Mouse (Mus musculus): Measurements from ENCODE around the gene Ifngr1. TPM values are rescaled to one million over a fixed set of nuclear protein-coding genes. Genes with fewer than 3 reads are reported as not detected.

Gene Ifngr1
- polyA plus RNA-seq, 1 experiment = 16.0 TPM

DNA sequence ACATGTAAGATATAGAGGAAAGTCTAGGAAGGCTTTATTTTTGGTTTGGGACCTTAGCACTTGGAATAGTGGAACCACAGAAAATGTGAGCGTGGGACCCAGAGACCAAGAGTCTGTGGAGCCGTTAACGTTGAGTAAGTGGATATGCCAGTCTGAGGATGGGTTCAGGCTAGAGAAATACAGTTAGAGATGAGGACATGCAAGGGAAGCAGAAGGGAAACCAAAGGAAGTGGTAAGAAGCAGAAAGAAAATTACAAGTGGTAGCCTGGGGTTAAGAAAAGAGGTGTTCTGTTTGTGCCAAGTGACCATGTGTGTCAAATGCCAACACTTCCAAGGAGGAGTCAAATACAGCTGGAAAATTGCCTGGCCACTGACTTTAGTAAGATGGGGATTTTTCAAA lies 29.2 kb upstream of the Ifngr1 start:
- 96% methylated on average over 3 of the region's 3 CpGs for WGBS
- TF ChIP-seq POLR2A (IDR thresholded peaks at IDR 0.05; ENCODE audit: borderline replicate concordance, insufficient read depth, low read length) (no peak), CTCF (IDR thresholded peaks at IDR 0.05; ENCODE audit: borderline replicate concordance, insufficient read depth, low read depth, low read length) (no peak)
- no peak overlapping the region for H3K4me3 ChIP-seq (replicated peaks; ENCODE audit: insufficient read depth, low read depth, low read length)
- no peaks in the 10 kb centered on the region for H3K27me3 ChIP-seq (ENCODE audit: control insufficient read depth, insufficient read depth, low read length)
- no peak for DNase-seq
- H3K4me1 ChIP-seq (ENCODE audit: control insufficient read depth, insufficient read depth, low read length) = no peaks in the 10 kb centered on the region
- H3K27ac ChIP-seq (ENCODE audit: insufficient read depth, low read length) = no peak overlapping the region

DNA sequence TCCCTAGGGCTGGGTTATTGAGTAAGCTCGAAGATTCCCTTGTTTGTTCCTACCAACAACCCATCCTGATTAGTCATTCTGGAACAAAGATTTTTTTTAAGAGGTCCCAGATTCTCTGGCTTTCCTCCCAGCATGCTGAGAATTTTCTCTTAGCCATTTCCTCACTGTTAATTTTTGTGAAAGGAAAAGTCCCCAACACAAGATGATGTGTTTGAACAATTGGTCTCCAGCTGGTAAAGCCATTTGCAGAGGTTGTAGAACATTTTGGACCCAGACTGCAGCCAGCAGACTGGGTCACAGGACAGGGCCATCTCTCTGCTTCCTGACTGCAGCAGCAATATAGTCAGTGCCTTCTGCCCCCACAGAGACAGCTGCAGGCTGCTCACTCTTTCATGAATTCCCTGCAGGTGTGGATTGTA lies 28.3 kb upstream of the Ifngr1 start:
- DNase-seq = no peak
- no peak overlapping the region for H3K27ac ChIP-seq (ENCODE audit: insufficient read depth, low read length)
- TF ChIP-seq CTCF (IDR thresholded peaks at IDR 0.05; ENCODE audit: borderline replicate concordance, insufficient read depth, low read depth, low read length) (no peak), POLR2A (IDR thresholded peaks at IDR 0.05; ENCODE audit: borderline replicate concordance, insufficient read depth, low read length) (no peak)
- WGBS = 55% methylated on average over 1 of the region's 1 CpGs
- no peaks in the 10 kb centered on the region for H3K27me3 ChIP-seq (ENCODE audit: control insufficient read depth, insufficient read depth, low read length)
- no peaks in the 10 kb centered on the region for H3K4me1 ChIP-seq (ENCODE audit: control insufficient read depth, insufficient read depth, low read length)
- no peak overlapping the region for H3K4me3 ChIP-seq (replicated peaks; ENCODE audit: insufficient read depth, low read depth, low read length)

DNA sequence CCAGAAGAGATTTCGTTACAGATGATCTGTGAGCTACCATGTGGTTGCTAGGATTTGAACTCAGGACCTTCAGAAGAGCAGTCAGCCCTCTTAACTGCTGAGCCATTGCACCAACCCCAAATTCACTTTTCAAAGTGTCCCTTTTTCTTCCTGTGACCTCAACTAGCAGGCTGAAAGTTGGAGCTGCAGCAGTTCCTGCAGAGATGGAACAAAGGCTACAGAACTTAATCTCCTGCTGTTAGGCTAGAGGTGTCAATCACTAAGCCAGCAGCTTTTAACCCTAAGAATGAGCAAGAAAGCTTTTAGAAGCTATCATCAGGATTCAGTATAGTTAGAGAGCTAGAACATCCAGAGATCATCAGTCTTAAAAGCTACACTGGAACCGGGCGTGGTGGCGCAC lies 24.3 kb upstream of the Ifngr1 start:
- no peak overlapping the region for H3K4me3 ChIP-seq (replicated peaks; ENCODE audit: insufficient read depth, low read depth, low read length)
- TF ChIP-seq CTCF (IDR thresholded peaks at IDR 0.05; ENCODE audit: borderline replicate concordance, insufficient read depth, low read depth, low read length) = no peak
- TF ChIP-seq POLR2A (IDR thresholded peaks at IDR 0.05; ENCODE audit: borderline replicate concordance, insufficient read depth, low read length) = no peak
- H3K27ac ChIP-seq (ENCODE audit: insufficient read depth, low read length) = no peak overlapping the region
- H3K4me1 ChIP-seq (ENCODE audit: control insufficient read depth, insufficient read depth, low read length) = no peaks in the 10 kb centered on the region
- H3K27me3 ChIP-seq (ENCODE audit: control insufficient read depth, insufficient read depth, low read length) = no peaks in the 10 kb centered on the region
- no peak for DNase-seq
- WGBS = 91% methylated on average over 4 of the region's 4 CpGs

DNA sequence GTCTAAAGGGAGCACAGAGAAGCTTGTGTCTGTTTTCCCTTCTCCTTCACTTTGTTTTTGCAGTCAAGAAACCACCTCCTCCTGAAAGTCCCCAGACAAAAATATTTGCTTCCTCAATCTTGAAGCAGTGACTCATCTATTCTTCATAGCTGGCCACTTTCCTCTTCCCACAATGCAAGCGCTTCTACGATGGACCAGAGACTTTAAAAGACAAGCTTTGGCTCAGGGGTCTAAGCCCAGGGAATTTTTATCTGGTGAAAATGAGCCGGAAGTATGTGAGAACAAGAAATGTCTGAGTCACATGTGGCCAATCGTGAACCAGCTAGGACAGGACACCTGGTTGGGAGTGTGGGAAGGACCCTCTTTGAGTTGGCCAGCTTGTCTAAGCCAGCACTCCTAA lies 21.5 kb upstream of the Ifngr1 start:
- 86% methylated on average over 4 of the region's 4 CpGs for WGBS
- Histone ChIP-seq H3K27me3 (ENCODE audit: control insufficient read depth, insufficient read depth, low read length) (no peaks in the 10 kb centered on the region), H3K4me1 (ENCODE audit: control insufficient read depth, insufficient read depth, low read length) (no peaks in the 10 kb centered on the region), H3K4me3 (replicated peaks; ENCODE audit: insufficient read depth, low read depth, low read length) (no peak overlapping the region), H3K27ac (ENCODE audit: insufficient read depth, low read length) (no peak overlapping the region)
- TF ChIP-seq CTCF (IDR thresholded peaks at IDR 0.05; ENCODE audit: borderline replicate concordance, insufficient read depth, low read depth, low read length) (no peak), POLR2A (IDR thresholded peaks at IDR 0.05; ENCODE audit: borderline replicate concordance, insufficient read depth, low read length) (no peak)
- DNase-seq = no peak

DNA sequence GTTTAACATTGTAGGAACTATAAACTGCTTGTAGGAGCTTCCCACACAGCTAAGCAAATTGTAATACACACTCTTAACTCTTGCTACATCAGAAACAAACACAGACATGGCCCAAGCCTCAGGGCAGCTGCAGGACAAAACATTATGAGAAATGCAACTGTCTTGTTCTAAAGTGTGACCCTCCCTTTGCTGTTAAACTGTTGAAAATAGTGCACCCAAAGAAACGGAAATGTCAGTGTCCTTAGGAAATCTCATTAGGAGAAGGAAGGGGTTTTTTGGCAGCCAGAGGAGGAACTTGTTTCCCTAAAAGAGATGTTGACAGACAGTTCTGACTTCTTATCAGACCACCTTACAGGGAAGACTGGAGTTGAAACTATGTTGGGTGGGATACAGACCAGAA lies 21.0 kb upstream of the Ifngr1 start:
- Histone ChIP-seq H3K4me1 (ENCODE audit: control insufficient read depth, insufficient read depth, low read length) (no peaks in the 10 kb centered on the region), H3K4me3 (replicated peaks; ENCODE audit: insufficient read depth, low read depth, low read length) (no peak overlapping the region), H3K27ac (ENCODE audit: insufficient read depth, low read length) (no peak overlapping the region), H3K27me3 (ENCODE audit: control insufficient read depth, insufficient read depth, low read length) (no peaks in the 10 kb centered on the region)
- DNase-seq = no peak
- no peak for TF ChIP-seq CTCF (IDR thresholded peaks at IDR 0.05; ENCODE audit: borderline replicate concordance, insufficient read depth, low read depth, low read length)
- 69% methylated on average over 1 of the region's 1 CpGs for WGBS

DNA sequence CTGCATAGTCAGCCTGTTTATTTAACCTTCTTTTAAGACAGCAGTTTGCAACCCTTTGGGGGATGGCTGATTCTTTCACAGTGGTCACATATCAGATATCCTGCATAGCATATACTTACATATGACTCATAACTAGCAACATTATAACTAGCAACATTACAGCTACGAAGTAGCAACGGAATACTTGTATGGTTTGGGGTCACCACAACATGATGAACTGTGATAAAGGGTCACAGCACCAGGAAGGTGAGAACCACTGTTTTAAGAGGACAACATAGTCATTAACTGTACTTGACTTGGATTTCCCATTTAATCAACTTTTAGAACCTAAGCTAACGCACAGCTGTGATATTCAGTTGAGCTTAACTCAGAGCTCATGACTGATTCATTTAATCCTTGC lies 14.2 kb upstream of the Ifngr1 start:
- Histone ChIP-seq H3K27ac (ENCODE audit: insufficient read depth, low read length) (no peak overlapping the region), H3K4me1 (ENCODE audit: control insufficient read depth, insufficient read depth, low read length) (no peaks in the 10 kb centered on the region), H3K27me3 (ENCODE audit: control insufficient read depth, insufficient read depth, low read length) (no peaks in the 10 kb centered on the region), H3K4me3 (replicated peaks; ENCODE audit: insufficient read depth, low read depth, low read length) (no peak overlapping the region)
- 95% methylated on average over 3 of the region's 3 CpGs for WGBS
- DNase-seq = no peak
- no peak for TF ChIP-seq CTCF (IDR thresholded peaks at IDR 0.05; ENCODE audit: borderline replicate concordance, insufficient read depth, low read depth, low read length)
- no peak for TF ChIP-seq POLR2A (IDR thresholded peaks at IDR 0.05; ENCODE audit: borderline replicate concordance, insufficient read depth, low read length)

DNA sequence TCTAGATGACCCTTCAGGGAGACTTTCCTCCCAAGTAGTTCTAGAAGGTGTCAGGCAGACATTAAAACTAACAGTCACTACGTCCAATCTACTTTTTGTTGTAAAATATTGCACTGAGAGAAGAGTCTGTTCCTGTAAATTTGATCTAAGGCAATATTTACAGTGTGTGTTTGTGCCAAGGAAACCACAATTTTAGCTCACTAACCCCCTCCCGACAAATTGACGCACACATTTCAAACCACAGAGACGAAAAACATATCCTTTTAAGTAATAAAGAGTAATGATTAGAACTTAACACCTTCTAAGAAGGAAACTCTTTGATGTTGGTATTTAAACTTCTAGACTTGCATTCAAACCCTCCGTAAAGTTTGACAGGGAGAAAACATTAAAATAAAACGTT lies 13.7 kb upstream of the Ifngr1 start:
- WGBS = 92% methylated on average over 6 of the region's 6 CpGs
- no peaks in the 10 kb centered on the region for H3K27me3 ChIP-seq (ENCODE audit: control insufficient read depth, insufficient read depth, low read length)
- H3K4me1 ChIP-seq (ENCODE audit: control insufficient read depth, insufficient read depth, low read length) = no peaks in the 10 kb centered on the region
- no peak for DNase-seq
- no peak overlapping the region for H3K4me3 ChIP-seq (replicated peaks; ENCODE audit: insufficient read depth, low read depth, low read length)
- no peak overlapping the region for H3K27ac ChIP-seq (ENCODE audit: insufficient read depth, low read length)
- TF ChIP-seq CTCF (IDR thresholded peaks at IDR 0.05; ENCODE audit: borderline replicate concordance, insufficient read depth, low read depth, low read length) = no peak
- TF ChIP-seq POLR2A (IDR thresholded peaks at IDR 0.05; ENCODE audit: borderline replicate concordance, insufficient read depth, low read length) = no peak

DNA sequence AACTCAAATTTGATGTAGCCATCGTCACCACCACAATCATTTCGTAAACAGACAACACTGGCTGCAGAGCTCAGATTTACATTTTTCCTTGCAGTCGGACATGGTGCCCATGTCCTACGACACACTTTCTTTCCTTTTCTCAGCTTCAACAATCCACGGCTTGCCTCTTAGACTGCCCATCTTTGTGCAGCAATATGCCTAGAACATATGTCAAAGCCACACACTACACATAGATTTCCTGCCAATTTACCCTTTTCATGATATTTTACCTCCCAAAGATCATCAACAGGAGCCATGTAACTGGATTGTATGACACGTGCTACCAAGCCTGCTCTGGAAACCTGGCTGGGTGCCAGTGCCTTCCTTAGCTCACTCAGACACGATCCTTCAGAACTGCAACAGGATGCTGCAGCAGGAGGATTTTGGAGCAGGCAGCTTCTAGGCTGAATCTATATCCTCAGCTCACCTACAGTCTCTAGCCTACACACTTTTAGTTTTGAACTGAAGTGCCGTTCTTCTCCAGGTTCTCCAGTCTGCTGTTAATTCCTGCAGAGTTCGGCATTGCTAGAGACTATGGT lies 13.3 kb upstream of the Ifngr1 start:
- no peaks in the 10 kb centered on the region for H3K4me1 ChIP-seq (ENCODE audit: control insufficient read depth, insufficient read depth, low read length)
- TF ChIP-seq CTCF (IDR thresholded peaks at IDR 0.05; ENCODE audit: borderline replicate concordance, insufficient read depth, low read depth, low read length) (no peak), POLR2A (IDR thresholded peaks at IDR 0.05; ENCODE audit: borderline replicate concordance, insufficient read depth, low read length) (no peak)
- no peaks in the 10 kb centered on the region for H3K27me3 ChIP-seq (ENCODE audit: control insufficient read depth, insufficient read depth, low read length)
- no peak overlapping the region for H3K27ac ChIP-seq (ENCODE audit: insufficient read depth, low read length)
- DNase-seq = peak; percentile 18
- no peak overlapping the region for H3K4me3 ChIP-seq (replicated peaks; ENCODE audit: insufficient read depth, low read depth, low read length)
- 59% methylated on average over 9 of the region's 9 CpGs for WGBS

Data from cerebellum, adult 2 months (tissue).